Mouse (Mus musculus) megakaryocyte, embryonic 14.5 days (primary cell): ENCODE data around the gene Cfap74.

ENCODE experiments used
- FLI1 ChIP-seq: IDR thresholded peaks from 2 replicates; pipeline ENCODE4 v1.6.1; 2012; ENCODE audit warnings: low read length, inconsistent platforms, mixed read lengths
- GATA1 ChIP-seq: IDR thresholded peaks from 3 replicates; pipeline ENCODE4 v1.6.1; 2012; ENCODE audit warnings: mixed read lengths, low read length, inconsistent platforms, borderline replicate concordance

DNA sequence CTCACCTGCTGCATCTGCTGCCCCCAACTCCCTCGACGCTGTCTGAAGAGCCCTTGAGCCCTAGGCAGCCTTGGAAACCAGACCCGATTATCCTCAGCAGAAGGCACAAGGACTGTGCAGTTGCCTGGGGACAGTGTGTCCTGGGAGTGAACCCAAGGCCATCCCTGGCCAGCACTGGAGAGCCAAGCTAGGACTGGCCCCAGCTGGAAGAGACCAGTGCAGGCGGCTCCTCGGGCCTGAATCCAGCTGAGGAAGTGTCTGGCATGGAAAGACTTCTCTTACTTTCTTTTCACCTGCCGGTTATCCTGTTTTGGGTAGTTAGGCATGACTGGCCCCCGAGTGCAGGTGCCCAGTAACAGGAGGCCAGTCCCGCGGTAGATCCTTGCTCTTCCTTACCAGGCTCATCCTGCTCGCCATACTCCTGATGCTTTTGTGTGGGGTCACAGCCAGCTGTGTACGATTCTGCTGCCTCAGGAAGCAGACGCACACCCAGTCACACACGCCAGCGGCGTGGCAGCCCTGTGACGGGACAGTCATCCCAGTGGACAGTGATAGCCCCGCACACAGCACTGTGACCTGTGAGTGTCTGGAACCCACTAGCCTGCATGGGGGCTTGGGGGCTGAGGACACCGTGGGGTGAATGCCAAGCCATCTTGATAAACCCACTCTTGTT lies 60.7 kb downstream of the Cfap74 start:
- TF ChIP-seq FLI1: no peak
- TF ChIP-seq GATA1: no peak
